7 mouse cellular contexts compared by ENCODE assay signal in the genomic region with DNA sequence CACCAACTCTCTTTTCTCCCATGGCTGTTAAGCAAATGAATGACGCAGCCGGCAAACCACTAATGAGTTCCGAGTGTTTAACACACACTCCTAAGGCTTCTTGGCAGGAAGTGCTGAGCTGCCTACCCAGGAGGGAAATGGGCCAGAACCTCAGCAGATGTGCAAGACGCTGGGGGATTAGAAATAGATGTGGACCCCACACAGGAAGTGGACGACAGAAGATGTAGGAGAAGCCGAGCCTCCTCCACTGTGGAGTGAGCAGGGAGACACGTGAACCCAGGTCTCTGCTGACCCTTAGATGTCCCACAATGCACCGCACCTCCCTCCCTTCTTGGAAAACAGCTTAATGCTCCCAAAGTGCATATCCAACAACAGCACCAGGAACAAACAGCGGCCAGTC.
DNase-seq lines count a peak whose midpoint lies in the region; ATAC-seq and TF ChIP-seq lines count a peak whose summit lies in the region.

No protein-coding gene starts in this region.

- H3K4me3 ChIP-seq in megakaryocyte, embryonic 14.5 days (replicated peaks) = peak overlapping the region; percentile 8
- H3K4me3 ChIP-seq in embryonic fibroblast, embryonic 13.5 days (ENCODE audit: insufficient read depth, low read length) = no peak overlapping the region
- no peak overlapping the region for H3K4me3 ChIP-seq in hindbrain, embryonic 14.5 days (replicated peaks; ENCODE audit: low read length)

- peak overlapping the region; percentile 10 for H3K27ac ChIP-seq in embryonic fibroblast, embryonic 13.5 days (ENCODE audit: insufficient read depth, low read length)
- no peak overlapping the region for H3K27ac ChIP-seq in hindbrain, embryonic 14.5 days

- DNase-seq in heart, postnatal 25 days (ENCODE audit: low spot score) = peak; percentile 5
- peak; percentile 30 for DNase-seq in lung, postnatal 14 days
- no peak for DNase-seq in neural tube, embryonic 10.5 days (ENCODE audit: extremely low spot score, low spot score)
- DNase-seq in hindbrain, embryonic 14.5 days (ENCODE audit: low spot score) = no peak

- ATAC-seq in megakaryocyte, adult 5-6 weeks (ENCODE audit: poor library complexity, severe bottlenecking) = no peak
- no peak for ATAC-seq in hindbrain, embryonic 14.5 days (ENCODE audit: low FRiP score)

- intact Hi-C loops in heart, postnatal 25 days (cut with DNase I) = no loop called here

- WGBS in hindbrain, embryonic 14.5 days = 66% methylated on average over 9 of the region's 9 CpGs

- no peaks in the 10 kb centered on the region for H3K9me3 ChIP-seq in megakaryocyte, embryonic 14.5 days
- H3K9me3 ChIP-seq in hindbrain, embryonic 14.5 days (ENCODE audit: control insufficient read depth, low read length) = no peaks in the 10 kb centered on the region

- no peak for TF ChIP-seq POLR2A in embryonic fibroblast, embryonic 13.5 days (IDR thresholded peaks at IDR 0.05; ENCODE audit: low read depth, low read length)

- TF ChIP-seq CTCF in embryonic fibroblast, embryonic 13.5 days (IDR thresholded peaks at IDR 0.05; ENCODE audit: borderline replicate concordance, insufficient read depth, low read length) = no peak

- H3K27me3 ChIP-seq in megakaryocyte, embryonic 14.5 days (replicated peaks) = no peaks in the 10 kb centered on the region
- no peaks in the 10 kb centered on the region for H3K27me3 ChIP-seq in hindbrain, embryonic 14.5 days (ENCODE audit: control insufficient read depth, insufficient read depth, low read length)

- H3K36me3 ChIP-seq in megakaryocyte, embryonic 14.5 days (replicated peaks; ENCODE audit: low read length) = no peaks in the 10 kb centered on the region
- H3K36me3 ChIP-seq in hindbrain, embryonic 14.5 days (replicated peaks; ENCODE audit: control insufficient read depth, insufficient read depth) = no peaks in the 10 kb centered on the region

- H3K4me2 ChIP-seq in hindbrain, embryonic 14.5 days (replicated peaks) = no peak overlapping the region

- peaks cover 72% of the 10 kb centered on the region for H3K4me1 ChIP-seq in megakaryocyte, embryonic 14.5 days
- peaks cover 15% of the 10 kb centered on the region for H3K4me1 ChIP-seq in embryonic fibroblast, embryonic 13.5 days (ENCODE audit: control insufficient read depth, insufficient read depth, low read length)
- H3K4me1 ChIP-seq in hindbrain, embryonic 14.5 days (replicated peaks; ENCODE audit: control insufficient read depth, insufficient read depth, low read length) = no peaks in the 10 kb centered on the region

- H3K9ac ChIP-seq in hindbrain, embryonic 14.5 days = no peak overlapping the region

Comparison
In these comparisons a context has a peak if more than half of its experiments do, and no peak if none do; other contexts are left out.
1. DNase-seq: peak in heart, postnatal 25 days (single experiment) and lung, postnatal 14 days (single experiment); none in neural tube, embryonic 10.5 days (single experiment) and hindbrain, embryonic 14.5 days (single experiment).